Mouse (Mus musculus) lung, postnatal 25 days (tissue): ENCODE measurements around the gene Tex38.
A peak's percentile ranks its signal among the peaks of the same experiment; 100 is the strongest.

Source experiments
- DNase-seq: peaks from one replicate; pipeline ENCODE4 v3.0.0; 2022; ENCODE audit warnings: low spot score

The Tex38 gene

DNA sequence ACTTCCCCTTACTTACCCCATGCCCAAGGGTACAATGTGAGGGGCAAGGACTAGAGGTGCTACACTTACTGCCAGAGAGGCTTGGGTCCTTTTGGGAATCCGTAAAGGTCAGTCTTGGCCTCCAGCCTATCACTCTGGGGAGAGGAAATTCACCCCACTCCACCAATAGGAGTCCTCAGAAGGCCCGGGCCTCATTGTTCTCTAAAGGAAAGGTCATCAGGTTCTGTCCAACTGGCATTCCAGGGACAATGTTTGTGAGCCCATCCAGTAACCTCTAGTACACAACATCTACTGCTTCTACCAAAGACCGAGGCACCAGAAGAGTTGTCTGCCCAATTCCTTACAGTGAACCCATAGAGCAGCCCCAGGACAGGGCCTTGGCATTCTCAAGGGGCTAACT is at the start of gene Tex38:
Tex38 (minus strand) TSS at position 101 of the 400 bp plus-strand sequence.
- no peak for DNase-seq

DNA sequence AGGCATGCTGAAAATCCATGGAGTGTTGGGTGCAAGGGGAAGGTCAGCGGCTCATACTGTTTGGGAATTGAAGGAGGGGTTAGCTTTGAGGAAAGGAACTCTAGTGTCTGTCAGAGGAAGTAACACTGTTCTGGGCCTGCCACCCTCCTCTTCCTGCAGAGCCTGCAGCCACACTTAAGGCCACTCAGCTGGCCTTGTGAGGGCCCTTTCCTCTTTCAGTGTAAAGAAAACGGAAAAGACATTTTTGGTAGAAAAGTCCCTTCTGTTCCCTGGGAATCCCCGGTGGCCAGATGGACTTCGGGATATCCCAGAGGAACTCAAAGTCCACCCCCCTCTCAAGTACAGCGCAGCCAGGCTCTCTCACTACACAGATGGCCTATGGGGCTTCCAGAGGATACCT is 49.7 kb upstream of the Tex38 start:
- peak; percentile 15 for DNase-seq

DNA sequence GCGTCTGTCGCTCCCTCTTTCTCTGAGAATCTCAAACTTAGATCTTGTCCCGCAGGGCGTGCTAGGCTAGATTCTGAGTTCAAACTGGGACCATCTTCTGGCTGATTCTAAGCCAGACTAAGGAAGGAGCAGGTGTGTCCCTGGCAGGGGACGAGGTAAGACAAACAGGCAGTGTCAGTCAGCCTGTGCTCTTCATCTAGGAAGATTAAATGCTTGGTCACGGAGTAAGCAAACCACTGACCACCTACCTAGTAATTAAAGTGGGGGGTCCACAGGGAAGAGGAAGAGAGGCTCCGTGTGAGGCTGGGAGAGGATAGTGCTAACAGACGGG is 47.7 kb upstream of the Tex38 start:
- no peak for DNase-seq

DNA sequence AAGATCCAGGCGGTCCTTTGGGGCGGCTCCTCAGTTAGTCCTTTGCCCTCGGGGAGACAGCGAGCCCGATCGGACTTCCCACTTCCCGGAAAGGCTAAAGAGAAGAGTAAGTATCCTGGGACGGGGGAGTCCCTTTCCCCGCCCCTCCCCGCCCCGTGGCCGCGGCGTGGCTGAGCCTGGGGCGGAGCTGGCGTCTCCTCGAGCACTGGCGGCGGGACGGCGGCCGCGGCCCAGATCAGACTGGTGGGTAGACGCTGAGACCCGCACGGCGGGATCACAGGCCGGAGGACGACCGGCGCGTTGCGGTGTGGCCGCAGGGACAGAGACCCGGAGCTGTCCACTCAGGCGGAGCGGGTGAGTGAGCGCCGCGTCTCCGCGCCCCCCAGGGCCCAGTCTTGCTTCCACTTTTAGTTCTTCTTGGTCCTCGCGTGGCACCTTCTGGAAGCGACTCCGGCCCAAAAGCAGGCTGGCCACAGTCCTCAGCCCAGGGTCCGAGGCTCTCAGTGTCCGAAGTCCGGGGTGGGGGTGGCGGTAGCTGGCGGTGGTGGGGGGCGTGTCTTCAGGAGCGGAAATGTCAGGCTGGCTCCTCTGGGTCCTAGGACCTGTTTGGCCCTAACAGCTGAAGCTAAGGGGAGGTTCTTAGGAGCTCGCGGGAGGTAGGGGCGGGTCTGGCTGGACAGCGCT is 47.2 kb upstream of the Tex38 start, which contains the start of gene Mob3c:
Mob3c (plus strand) TSS at position 205 of the 684 bp plus-strand sequence.
- DNase-seq = peak; percentile 86

DNA sequence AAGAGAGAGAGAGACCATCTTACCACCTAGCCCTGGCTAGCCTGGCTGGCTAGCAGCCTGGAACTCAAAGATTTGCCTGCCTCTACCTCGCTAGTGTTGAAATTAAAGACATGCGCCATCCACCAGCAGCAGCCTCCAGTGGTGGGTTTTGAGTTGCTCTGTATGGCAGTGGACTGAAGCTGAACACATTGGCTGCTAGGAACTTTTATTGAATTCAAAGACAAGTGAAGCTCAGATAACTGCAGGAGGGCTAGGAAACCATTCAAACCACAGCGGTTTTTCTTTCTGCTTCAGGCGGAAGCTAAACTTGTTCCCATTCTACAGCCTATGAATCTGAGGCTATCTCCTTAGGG is 46.7 kb upstream of the Tex38 start:
- DNase-seq = no peak

DNA sequence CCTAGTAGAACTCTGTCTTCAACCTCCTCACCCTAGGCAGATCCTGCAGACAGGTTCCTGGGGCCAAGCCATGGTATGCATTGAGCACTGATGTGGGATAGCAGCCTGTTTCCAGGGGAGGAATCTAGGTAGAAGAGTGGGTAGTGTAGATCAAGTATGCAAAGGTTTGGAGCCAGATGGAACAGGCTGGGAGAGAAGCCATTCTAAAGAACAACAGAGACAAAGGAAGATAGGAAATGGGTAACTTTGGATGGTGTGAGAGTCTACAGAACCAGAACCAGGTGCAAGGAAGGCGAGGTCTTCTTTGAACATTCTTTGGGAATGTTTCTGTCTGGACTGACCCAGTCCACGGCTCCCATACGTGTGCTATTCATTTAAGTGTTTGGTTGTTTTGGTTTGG is 46.2 kb upstream of the Tex38 start:
- DNase-seq = no peak

DNA sequence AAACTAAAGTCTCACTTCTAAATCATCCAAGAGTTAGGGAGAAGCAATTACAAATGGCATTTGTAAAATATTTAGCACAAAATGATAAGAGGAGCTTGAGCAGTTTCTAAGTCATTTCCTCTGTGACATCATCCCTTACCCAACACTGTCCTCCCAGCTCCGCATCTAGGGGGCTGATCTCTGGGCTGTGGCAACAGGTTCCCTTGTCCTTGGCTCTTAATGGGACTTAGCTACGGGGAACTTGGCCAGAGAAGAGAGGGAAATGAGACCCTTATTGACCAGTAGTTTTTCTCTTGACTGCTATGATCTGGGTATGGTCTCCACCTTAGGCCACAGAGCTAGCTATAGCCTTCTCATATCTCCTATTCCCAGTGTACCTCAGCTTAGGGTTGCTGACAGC is 44.5 kb upstream of the Tex38 start:
- no peak for DNase-seq

DNA sequence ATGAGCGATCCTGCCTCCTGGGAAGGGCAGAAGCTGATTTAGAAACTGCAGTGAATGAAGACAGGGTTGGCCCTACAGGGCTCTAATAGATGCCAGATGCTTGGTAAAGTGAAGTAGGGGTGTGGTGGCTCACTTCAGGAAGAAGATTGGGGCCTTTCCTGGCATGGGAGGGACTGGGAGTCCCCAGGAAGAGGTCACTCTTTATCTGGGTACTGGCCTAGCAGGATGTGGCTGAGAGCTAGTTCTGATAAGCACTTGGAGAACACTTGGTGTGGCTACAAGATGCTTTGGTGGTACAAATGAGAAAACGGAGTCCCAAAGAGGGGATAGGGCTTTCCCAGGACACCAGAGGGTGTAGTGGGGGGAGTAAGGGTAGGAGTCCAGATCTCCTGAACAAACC is 43.4 kb upstream of the Tex38 start:
- peak; percentile 28 for DNase-seq

DNA sequence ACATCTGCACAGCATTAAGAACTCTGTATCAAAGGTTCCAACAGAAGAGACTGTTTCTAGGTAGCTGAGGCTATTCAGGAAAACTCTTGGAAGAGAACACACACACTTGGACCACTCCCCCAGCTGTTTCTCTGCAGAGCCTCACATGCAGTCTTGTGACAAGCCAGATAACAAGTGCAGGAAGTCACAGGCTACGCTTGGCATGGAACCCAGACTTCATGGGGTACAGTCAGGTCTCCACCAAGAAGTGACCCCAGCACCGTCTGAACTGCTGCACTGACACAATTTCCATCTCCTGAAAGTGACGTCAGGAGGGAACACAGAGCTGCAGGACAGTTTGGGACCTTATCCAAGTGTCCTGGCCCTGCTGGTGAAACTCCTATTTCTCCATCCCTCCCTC is 41.1 kb upstream of the Tex38 start:
- peak; percentile 56 for DNase-seq

DNA sequence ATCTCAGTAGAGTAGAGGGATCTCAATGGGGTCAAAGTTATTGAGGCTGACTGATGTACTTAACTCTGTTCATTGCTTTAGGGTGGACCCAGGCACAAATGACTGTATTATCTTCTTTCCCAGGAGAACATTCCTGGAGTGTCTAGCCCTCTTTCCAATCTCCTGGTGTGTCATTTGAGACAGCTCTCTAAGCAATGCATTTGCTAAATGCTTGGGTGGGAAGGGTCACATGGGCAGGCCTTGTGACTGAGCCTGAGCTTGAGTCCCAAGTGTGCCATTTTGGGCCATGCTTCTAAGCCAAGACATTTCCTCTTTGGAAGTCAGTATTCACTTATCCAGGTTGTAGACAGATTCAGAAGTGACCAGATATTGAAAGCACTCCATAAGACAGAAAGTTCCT is 40.6 kb upstream of the Tex38 start:
- DNase-seq = no peak

DNA sequence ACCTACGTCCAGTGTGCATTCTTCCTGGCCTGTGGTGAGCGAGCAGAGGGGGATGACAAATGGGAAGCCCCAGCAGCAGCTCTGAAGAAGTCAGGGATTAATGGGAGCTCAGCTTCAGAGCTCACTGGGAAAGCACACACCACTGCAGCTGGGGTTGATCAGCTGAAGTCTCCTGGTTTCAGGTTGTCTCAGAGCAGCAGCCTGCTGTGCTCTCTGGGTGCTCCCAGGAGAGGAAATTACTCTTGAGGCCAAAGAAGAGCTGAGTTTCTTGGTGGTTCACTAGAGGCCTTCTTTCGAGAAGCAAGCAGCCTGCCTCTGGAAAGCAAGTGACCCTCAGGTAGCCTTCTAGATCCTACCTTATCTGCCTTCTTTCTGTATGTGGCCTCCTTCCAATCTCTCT is 40.1 kb upstream of the Tex38 start:
- DNase-seq = no peak

DNA sequence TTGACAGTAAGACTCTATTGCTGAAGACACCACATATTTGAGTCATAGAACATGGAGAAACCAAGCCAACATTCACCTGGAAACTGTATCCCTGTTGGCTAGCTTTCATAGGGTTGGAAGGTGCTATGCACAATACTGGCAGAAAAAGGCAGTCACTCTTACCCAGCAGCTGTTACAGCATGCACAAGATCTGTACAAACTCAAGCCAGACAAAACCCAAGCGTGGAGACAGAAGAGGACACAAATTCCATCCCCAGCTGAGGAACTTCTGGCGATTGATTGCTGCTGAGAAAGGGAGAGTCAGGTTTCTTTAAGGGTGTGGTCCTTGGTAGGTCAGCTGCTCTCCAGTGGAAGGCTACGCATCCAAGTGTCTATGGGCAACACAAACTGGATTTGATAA is 39.4 kb upstream of the Tex38 start:
- no peak for DNase-seq

DNA sequence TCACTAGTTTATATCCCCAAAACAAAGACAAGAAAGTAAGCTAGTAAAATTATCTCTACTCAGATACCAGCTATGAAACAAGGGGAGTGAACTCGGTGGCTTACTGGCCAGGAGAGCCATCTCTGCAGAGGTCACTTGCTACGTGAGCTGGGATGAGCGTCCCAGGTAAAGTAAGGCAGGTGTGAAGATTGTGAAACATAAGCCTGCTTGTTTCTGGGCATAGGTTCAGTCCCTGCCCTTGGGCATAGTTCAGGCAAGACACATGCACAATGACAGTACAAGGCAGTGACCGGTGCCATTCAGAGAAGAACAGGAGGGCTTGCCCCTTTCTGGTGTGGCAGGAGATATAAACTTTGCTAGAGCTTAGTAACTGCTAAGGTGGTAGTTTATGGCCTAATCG is 34.8 kb upstream of the Tex38 start:
- DNase-seq = no peak

DNA sequence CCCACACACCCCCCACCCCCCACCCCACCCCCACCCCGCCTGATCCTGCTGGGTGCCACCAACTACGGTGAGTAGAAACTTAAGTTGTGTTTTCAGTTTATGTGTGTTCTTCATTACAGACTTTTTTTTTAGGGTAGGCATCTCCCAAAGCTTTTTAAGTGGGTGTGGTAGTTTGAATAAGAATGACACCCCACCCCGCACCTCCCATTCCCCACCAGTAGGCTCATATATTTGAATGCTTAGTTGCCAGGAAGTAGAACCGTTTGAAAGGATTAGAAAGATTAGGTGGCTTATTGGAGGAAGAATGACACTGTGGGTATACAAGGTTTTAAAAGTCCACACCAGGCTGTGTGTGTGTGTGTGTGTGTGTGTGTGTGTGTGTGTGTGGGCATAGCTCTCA is 31.5 kb upstream of the Tex38 start:
- DNase-seq = no peak

DNA sequence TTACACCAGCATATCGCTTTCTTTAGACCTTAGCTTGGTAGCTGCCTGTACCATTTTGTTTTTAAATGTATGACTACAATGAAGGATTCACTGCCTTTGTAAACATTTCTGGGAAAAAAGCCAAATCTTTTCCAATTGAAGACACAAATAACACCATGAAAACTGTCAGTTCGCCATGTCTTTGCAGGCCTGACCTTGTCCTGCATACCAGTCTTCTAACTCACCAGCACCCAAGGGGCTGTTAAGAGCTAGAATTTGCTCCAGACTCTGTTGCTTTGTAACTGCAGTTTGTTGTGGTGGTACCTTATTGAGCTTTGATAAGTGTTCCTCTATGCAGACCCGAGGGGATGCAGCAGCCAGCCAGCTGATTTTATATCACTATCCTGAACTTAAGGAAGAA is 19.2 kb upstream of the Tex38 start:
- no peak for DNase-seq

DNA sequence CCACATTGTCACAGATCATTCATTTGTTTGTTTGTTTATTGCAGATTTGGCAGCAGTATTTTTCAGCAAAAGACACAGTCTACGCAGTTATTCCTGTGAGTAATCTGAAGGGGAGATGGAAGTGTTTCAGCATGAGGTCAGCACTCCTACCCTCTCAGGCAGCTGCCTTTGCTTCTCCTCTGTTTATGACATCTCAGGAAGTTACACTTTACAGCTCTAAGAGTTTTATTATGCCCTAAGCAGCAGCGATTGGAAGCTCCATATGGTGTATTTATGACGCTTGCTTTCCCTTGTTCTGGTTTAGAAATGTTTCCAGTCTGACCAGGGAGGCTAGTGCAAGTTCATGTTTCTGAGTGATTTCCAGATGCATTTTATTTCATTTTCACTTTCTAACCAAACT is 14.5 kb upstream of the Tex38 start:
- DNase-seq = no peak

DNA sequence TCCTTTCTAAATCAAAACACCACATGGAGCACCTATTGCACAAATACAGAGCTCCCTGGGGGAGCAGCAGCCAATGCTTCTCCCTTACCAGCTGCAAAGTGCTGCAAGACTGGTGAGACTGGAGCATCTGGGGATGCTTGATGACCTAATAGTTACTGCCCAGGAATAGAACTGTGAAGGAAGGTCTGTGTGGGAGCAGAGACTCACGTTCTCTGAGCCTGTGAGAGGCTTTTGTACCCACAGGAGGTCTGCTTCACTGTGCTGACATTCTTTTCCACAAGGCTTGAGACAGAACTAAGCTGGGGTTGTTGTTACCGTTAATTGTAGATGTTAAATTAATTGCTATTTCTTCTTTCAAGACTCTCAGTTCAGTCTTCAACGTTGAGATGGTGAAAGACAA is 10.0 kb upstream of the Tex38 start:
- no peak for DNase-seq

DNA sequence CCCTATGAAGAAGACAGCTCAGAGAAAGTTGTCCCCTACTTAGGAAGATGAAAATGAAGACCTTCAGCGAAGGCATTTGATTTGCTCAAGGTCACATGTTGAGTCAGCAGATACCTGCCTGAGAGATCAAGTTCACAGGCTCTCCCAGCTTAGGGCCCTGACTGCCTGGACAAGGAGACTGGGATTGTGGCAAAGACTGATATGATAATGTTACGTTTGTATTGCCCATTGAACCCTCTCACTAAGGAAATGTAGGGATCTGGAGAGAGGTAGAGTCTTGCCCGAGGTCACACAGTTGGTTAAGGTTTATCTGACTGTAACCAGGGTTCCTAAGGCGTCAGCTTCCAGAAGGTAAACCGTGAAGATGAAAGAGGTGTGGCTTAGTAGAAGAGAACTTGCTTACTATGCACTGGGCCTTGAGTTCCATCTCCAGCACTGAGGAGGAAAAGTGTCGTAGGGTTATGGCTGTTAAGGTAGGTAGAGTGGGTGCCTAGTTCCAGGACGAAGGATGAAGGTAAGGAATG is 4.8 kb upstream of the Tex38 start:
- no peak for DNase-seq

DNA sequence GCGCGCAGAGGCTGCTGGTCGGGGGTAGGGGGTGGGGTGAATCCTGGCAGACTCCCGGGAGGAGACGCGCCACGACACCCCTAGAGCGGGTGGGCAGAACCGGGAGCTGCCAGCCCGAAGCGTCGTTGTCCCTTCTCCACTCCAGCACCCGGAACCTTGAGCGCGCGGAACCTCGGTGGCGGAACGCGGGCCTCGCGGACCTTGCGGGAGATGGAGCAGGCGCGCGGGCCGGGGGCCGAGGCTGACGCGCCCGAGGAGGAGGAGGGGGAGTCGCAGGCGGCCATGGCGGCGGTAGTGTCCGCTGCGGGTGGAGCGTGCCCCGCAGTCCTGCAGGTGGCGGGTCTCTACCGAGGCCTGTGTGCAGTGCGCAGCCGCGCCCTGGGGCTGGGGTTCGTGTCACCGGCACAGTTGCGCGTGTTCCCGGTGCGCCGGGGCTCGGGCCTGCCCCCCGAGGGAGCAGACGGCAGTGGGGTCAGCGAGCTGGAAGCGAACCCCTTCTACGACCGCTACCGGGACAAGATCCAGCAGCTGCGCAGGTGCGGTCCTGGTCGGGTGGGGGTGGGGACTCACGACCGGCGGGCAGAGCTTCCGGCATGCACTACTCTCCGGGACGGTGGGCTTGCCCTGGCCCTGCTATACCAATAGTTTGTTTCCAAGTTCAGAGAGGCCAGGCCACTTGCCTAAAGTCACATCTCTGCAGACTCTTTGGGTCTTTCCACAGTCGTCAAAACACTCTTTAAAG is 4.1 kb upstream of the Tex38 start, which contains the start of gene Atpaf1:
Atpaf1 (plus strand) TSS at position 44 of the 742 bp plus-strand sequence.
- DNase-seq = peak; percentile 65

DNA sequence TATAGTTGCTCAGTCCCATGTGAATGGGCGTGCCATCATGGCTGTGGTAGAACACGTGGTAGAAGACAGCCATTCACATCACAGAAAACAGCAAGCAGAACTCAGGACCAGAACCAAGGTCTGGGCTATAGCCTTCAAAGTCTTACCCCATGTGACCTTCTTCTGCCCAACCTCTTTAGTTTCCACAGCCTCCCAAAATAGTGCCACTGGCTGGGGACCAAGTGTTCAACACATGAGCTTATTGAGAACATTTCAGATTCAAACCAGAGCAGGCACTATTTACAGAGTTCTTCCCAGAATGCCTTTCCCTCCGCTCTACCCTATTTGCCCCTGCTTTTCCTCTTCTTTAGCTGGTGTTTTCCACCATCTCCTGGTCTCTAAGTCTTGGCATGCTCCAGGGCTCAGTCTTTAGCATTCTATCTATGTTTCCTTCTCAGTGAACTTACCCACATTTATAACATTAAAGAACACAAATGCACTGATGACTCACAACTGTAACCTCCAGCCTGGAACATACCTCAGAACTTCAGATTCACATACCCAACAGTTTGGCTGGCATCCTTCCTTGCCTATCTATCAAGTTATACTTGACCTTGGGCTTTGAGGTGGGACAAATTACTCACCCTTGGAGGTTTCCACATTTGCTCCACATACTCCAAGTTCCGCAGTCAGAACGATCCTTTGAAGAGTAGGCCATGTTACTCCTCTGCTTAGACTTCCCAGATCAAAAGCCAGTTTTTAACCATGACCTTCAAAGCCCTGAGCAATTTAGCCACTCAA is 1.4 kb upstream of the Tex38 start:
- no peak for DNase-seq

DNA sequence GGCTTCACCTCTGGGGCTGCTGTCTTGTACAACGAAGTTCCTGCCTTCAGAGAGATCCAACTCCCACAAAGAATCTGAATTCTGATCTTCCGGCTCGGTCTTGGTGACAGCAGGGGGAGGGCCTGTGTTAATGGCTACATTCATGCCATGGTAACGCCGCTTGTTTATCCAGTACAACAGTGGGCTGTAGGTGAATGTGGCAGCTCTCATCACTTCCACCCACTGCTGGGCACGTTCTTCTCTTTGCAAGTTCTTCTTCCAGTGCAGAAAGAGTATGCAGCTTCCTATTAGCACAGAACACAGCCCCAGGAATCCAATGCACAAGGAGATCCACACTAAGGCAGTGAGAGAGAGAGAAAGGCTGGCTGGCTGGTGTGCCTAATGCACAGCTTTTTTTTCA is 549 bp downstream of the Tex38 start:
- no peak for DNase-seq

DNA sequence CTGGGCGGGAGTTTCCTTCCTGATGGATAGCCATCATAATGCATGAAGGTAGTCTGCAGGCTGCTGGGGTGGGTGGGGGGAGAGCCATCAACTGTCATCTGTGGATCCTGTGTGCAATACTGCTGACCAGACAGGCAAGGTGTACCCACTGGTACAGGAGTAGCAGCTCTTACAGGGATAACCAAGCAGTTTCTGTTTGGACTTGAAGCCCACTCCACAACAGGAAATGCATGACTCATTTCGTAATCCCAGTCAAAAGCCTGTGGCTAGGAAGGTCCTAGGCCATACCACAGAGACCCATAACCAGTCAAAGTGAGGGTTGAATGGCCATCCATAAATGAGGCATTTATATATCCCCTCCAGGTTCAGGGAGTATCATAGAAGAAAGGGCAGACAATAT is 3.2 kb downstream of the Tex38 start:
- DNase-seq = no peak

DNA sequence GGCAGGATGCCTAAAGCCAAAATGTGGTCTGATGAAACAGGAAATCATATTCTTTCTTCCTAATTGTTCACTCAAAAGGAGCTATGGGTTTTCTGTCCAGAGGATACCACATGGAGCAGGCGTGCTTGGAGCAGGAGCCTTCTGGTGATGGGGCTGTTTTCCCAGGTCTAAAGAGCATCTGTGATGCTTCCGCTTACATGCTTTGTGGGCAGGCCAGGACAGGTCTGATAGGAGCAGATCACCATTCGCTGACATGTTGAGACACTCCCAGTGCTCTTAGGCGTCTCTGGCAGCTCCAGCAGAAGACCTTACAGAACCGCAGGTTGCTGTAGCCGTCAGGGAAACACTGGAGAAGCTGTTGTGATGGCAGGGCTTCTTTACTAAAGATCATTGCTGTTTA is 5.8 kb downstream of the Tex38 start:
- DNase-seq = no peak
